Mouse (Mus musculus): ENCODE measurements around the gene Capn1.

DNA sequence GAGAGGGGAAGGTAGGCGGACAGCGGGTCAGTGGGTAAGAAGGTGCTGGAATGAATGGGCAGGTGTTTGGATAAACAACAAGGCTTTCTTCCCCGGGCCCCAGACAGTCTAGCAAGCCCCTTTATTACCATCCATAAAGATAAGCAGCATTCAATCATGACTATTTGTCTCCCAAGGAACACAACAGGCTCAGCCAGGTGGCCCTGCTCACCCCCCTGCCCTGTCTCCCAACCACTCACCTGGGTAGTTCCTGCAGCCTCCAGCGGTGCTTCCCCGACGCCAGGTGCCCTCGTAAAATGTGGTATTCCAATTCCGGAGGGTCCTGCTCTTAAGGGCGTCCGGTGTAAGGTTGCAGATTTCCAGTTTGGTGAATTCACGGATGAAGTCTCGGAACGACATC lies 8.7 kb downstream of the Capn1 start:
- TF ChIP-seq E2F4 (IDR thresholded peaks at IDR 0.05; ENCODE audit: insufficient read depth) = no peak
- no peak for TF ChIP-seq POLR2A (IDR thresholded peaks at IDR 0.05; ENCODE audit: insufficient read length, low read depth)
- TF ChIP-seq MYOG (IDR thresholded peaks at IDR 0.05; ENCODE audit: control insufficient read depth in 1 of 3, insufficient read depth in 1 of 3, insufficient read length in 2 of 3, low read depth in 2 of 3) = no peak
- TF ChIP-seq USF1 (IDR thresholded peaks at IDR 0.05; ENCODE audit: low read depth) = no peak
- TF ChIP-seq POLR2AphosphoS2 (IDR thresholded peaks at IDR 0.05; ENCODE audit: insufficient read length, low read depth) = no peak
- TF ChIP-seq MAX (IDR thresholded peaks at IDR 0.05; ENCODE audit: low read depth) = no peak
- no peak for TF ChIP-seq CEBPB (IDR thresholded peaks at IDR 0.05; ENCODE audit: insufficient read depth, poor library complexity, severe bottlenecking)
- no peak for TF ChIP-seq TCF12 (IDR thresholded peaks at IDR 0.05; ENCODE audit: insufficient read depth, poor library complexity, severe bottlenecking)
- no peak for TF ChIP-seq TCF3 (IDR thresholded peaks at IDR 0.05; ENCODE audit: insufficient read length, low read depth)
- TF ChIP-seq MYOD1 (IDR thresholded peaks at IDR 0.05; ENCODE audit: control insufficient read depth in 1 of 3, insufficient read length in 2 of 3, low read depth in 2 of 3) = no peak
- no peak for TF ChIP-seq SRF (IDR thresholded peaks at IDR 0.05; ENCODE audit: control insufficient read depth, insufficient read length, low read depth)
- TF ChIP-seq REST (IDR thresholded peaks at IDR 0.05; ENCODE audit: insufficient read depth, insufficient read length) = no peak

All from myocyte (in vitro differentiated cells).